Mouse (Mus musculus) testis, adult 2 months (tissue): ENCODE results near the gene Usp29.

Experiments used
- CTCF ChIP-seq: fragments of 200-500 bp; IDR thresholded peaks from 2 replicates; pipeline ENCODE4 v1.5.1; 2012; ENCODE audit warnings: low read depth, mild to moderate bottlenecking, inconsistent platforms, low read length, moderate library complexity; ENCODE audit not compliant: control insufficient read depth, insufficient read depth, insufficient replicate concordance
- POLR2A ChIP-seq: fragments of 200-500 bp; IDR thresholded peaks from 2 replicates; pipeline ENCODE4 v1.6.1; 2012; ENCODE audit warnings: low read depth, mild to moderate bottlenecking, inconsistent platforms, low read length, moderate library complexity; ENCODE audit not compliant: control insufficient read depth

DNA sequence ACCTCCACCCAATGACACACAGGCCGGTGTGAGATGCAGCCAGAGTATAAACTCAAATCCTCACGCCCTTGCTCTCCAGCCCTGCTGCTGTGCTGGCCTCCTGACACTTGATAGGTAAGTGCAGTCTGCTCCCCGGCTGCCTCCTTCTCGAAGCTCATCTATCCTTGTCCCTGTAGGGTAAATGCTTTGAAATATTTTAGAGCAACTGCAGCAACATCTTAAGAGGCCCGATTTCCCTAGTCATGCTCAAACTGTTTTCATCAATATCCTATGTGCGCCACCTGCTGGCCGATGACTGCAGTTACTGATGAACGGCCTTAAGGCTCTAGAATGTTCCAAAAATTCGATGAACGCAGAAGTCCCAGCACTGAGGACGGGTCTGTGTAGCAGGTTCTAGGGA, 206.7 kb downstream of the Usp29 start:
- TF ChIP-seq POLR2A (no peak), CTCF (peak; percentile 51; the same call in 1 of the 2 replicates)
